Mouse (Mus musculus) right cerebral cortex, postnatal 14 days (tissue): ENCODE measurements around the gene Mpp5.

Experiments
- DNase-seq: peaks from one replicate; pipeline ENCODE4 v3.0.0; 2022

Mpp5 gene

DNA sequence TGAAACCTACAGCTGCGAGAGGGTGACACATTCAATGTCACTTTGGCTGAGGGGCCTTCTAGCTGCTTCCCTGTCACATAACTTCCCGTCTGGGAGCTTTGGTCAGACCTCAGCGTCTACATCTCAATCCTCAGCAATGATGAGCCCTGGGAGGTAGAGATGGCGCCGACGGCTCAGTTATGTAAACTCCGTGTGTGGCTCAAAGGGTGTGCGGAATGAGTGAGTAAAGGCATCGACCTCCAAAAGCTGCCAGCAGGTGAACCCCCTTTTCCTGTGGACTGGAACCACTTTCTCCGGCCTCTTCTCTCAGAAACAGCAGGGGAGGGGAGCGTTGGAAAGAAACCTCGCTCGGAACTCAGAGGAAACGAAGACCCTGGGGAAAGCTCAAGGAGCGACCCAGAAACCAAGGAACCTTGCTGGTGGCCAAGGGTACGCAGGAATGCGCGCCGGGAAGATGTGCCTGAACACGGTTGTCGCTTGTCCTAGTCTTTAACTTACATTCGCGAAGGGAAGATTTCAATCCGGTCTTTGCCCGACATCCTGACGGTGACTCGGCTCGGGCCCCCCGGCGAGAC lies 112.3 kb downstream of the Mpp5 start:
- peak; percentile 22 for DNase-seq

- peak; percentile 98 for DNase-seq
Observed at GRCm38 (mm10) chr12:78861496-78862253, 113.0 kb downstream of the Mpp5 start, which contains the start of the genes Atp6v1d and Eif2s1. Gene Atp6v1d, minus strand, starts transcription at chr12:78861638. Gene Eif2s1, plus strand, starts transcription at chr12:78861819.

DNA sequence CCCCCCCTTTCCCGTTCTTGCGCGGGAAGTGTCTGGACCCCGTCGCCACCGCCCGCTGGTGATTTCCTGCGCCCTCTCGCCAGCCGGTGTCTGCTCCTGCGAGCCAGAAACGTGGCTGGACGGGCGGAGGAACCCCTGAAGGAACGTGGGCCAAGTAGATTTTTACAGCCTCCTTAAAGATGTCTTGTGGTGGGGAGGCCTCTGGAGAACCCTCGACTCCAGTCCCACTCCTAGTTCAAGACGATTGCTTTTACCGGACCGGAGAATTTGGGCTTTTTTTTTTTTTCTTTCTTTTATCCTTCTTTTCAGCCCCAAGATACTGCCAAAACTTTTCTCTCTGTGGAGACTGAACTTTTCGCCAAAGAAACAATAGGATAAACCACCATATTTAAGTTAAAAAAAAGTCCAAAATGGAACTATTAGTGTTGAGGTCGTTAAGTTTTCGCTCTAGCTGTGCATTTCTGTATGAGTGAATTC lies 113.6 kb downstream of the Mpp5 start:
- no peak for DNase-seq

DNA sequence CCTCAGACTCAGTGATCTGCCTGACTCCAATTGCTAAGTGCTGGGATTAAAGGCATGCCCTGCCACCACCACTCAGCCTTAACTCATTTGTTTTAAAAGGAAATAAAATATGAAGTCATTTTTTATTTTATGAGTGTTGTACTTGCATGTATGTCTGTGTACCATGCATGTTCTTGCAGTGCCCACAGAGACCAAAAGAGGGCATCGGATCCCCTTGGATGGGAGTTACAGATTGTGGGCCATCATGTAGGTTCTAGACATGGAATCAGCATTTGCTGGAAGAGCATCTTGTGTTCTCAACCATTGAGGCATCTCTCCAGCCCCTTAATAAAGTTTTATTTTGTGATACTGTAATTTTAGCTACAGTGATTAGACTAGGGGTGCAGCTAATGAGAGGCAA lies 116.7 kb downstream of the Mpp5 start:
- DNase-seq = peak; percentile 9

GRCm38 (mm10) chr12:78868115-78868514 lies 119.4 kb downstream of the Mpp5 start:
- no peak for DNase-seq

DNA sequence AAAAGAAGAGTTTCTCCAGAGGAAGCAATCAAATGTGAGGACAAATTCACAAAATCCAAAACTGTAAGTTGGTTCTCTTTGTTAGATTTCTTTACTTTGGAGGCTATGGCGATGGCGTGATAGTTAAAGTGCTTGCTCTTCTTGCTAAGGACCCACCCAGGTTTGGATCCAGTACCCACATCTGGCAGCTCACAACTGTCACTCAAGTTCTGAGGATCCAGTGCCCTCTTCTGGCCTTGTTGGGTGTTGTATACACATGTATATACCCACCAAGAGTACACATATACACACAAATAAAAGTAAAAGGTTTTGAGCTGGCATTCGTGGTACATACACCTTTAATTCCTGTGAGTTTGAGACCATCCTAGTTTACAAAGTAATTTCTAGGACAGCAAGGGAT lies 125.9 kb downstream of the Mpp5 start:
- no peak for DNase-seq

- no peak for DNase-seq
Observed at GRCm38 (mm10) chr12:78890062-78890461, 141.4 kb downstream of the Mpp5 start.
